Mouse (Mus musculus) megakaryocyte, embryonic 14.5 days (primary cell): Measurements from ENCODE around the gene Amigo2.

Experiments used
- FLI1 ChIP-seq: IDR thresholded peaks from 2 replicates; pipeline ENCODE4 v1.6.1; 2012; ENCODE audit warnings: low read length, inconsistent platforms, mixed read lengths
- GATA1 ChIP-seq: IDR thresholded peaks from 3 replicates; pipeline ENCODE4 v1.6.1; 2012; ENCODE audit warnings: mixed read lengths, low read length, inconsistent platforms, borderline replicate concordance

- TF ChIP-seq FLI1 (no peak), GATA1 (no peak)
Observed at GRCm38 (mm10) chr15:97285665-97286212, 38.7 kb upstream of the Amigo2 start.
